Mouse (Mus musculus) adrenal gland, postnatal 36 days (tissue): ENCODE measurements at regions not wholly inside any gene's neighbourhood (a gene's known extent, or its start where the extent isn't known, plus 50 kb on each side); places are given as distances from the start of the nearest gene placed in this dataset.

Source experiments
- DNase-seq, 2 experiments: peaks; one replicate each; pipeline ENCODE4 v3.0.0; 2021; ENCODE audit warnings: mixed read lengths in 1 of 2

DNA sequence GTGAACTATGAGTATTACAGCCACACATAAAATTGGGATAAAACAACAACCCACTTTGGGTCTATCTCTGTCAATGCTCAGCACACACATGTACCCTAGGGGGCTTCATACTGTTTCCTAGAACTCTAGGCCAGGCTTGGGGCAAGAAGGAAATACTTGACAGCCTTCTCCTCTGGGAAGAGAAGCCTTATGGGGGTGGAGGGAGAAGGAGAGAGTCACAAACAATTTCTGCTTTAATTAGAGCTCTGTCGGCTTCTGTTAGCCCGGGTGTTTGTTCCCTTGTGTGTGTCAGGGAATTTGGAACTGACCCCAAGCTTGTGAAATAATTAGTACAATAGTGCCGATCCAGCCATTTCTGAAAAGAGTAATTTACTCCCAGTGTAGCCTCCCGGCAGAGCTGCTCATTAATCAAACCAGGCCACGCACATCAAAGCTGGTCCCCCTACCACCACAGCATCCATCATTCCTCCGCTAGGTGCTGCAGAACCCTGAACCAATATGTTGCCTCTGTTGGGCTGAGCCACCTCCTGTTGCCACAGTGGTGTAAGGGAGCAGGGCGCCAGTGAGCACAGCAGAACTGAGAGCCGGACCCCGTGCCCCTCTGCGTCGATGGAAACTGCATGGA lies 307.3 kb downstream of the Tmem114 start:
- DNase-seq, result peak; percentile 5 to 22

DNA sequence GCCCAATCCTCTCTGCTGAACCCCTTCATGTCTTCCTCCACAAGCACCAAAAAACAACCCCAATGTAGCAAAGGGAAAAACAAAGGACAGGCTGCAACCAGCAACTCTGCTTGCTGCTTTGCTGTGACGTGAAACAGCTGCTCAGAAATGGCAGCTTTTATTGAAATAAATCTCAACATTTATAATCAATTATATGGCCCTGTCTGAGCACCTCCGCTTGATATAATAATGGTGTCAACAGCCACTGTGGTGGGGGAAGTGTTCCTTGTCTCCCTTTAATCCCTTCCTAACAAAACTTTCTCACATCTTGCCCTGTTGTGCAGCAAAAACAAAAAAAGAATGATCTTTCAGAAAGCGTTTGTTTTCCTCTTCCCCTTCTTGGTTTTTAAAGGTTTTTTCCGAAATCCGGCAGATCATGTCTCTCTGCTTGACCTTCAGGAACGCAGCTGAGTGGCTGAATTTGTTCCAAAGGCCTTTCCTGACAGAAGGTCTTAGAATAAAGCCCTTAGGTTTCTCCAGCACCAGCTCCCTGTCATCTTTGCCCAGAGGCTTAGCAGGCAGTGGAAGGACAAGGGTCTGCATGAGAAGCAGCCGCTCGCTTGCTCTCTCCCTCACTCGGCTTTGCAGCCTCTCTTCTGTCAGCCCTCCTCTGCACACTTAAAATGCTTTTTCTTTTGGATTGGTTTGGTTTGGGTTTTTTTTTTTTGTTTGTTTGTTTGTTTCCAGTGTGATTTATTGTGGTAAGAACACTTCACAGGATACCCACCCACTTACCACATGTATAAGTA lies 313.4 kb downstream of the Tmem114 start:
- DNase-seq, result peak; percentile 9 to 19

DNA sequence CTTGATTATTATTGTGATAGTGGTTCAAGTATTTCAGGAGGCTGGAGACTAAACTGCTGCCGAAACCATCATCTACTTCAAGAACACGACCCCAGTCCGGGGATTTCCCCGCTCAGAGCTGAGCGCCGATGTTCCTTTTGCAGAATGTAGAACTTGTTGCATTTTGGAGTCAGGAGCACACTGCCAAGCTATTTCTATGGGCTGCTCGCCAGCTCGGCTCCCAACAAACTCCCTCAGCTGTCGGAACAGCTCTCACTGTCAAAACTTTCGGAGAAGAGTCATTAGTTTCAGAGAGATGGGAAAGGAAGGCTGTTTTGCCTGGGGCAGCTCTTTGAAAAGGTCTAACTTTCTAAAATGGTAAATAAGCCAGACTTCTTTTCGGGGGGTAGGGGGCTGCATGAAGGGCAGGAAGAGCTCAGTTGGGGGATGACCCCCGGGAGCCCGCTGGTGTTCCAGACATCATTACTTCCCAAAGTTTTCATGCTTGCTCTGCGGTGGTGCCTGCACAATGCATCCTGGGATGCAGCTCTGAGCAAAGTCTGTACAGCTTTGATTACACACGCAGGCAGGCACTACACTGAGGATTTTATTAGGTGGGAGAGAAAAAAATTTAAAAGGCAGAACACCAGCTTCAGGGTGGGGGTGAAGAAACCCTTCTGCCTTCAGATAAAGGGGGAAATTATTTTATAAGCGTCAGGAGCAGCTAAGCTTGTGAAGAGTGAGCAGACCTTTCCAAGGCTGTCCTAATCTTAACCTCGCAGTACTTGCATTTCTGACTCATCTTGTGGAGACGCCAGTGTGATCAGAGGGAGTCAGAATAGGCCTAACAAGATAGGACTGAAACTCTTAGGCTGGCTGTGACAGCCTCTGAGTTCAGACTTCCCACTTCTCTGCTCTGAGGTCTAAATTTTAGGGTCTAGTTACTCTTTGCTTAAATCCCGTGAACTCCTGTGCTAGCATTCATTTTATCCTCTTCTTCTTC lies 316.5 kb downstream of the Tmem114 start:
- peak; percentile 42 to 62 for DNase-seq

DNA sequence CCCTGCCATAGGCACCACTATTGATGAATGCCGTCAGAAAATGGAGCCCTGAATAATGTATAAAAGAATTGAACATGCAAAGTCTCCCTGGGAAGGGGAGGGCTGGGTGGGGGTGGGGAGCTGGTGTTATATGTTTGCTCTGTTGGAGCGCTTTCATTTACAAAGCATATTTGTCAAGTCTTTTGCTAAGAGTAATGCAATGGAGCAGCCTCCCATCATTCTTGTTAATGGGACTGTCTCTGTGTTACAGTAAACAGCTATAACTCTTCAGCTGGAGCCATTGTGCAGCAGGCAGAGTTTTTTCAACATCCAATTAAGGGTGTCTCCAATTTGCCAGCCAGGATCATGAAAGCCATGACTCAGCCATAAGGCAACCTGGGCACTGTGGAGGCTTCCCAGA lies 345.9 kb downstream of the Tmem114 start:
- no peak for DNase-seq

DNA sequence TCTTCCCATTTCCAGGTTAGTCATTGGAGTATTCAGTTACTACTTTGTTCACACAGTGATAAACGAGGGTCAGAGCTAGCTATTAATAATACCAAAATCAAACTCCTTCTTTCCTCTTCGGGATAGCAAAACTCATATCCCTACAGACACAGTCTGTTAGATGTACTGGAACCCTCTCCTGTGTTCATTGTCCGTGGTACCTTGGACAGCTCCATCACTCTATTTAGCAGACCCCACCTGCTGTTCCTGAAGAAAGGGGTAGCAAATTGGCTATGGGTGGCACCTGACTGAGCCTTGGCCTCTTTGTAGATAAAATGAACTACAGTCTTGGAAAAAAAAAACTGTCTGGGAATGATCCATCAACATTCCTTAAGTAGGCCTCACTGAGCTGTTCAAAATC lies 346.5 kb downstream of the Tmem114 start:
- peak in 1 of 2 experiments; percentile 2 for DNase-seq

DNA sequence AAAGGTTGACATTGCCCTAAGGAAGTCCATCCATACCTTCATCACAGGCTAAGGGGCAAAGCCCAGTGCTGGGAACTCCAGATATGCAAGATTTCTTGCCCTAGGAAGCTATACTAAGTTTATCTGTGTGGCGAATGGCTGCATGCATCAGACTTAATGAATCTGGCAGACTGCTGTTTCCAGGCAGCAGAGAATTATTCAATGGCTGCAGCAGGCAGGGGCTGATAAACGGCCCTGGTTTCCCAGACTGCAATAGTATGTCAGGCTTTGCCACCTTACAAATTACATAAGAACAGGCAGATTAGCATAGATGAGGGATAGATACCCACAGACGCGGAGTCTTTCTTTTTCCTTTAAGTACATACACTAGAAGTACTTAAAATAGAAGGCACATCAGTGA lies 350.2 kb downstream of the Tmem114 start:
- no peak for DNase-seq

DNA sequence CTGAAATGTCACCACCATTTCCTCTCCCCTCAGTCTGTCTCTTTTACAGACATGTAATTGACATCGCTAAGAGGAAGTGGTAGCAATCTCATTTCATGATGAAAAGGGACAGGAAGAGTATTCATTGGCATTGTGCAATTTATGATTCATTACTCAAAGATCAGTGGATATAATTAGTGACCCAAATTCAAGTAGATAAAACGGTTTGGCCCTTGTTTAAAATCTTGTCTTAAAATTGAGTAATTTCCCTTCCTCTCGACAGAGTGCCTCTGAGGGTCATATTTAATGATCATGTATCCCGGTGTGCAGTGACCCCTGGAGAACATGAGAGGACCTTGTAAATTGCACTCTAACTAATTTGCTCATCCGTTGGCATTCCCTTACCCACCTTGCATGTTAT lies 371.0 kb downstream of the Tmem114 start:
- no peak for DNase-seq

DNA sequence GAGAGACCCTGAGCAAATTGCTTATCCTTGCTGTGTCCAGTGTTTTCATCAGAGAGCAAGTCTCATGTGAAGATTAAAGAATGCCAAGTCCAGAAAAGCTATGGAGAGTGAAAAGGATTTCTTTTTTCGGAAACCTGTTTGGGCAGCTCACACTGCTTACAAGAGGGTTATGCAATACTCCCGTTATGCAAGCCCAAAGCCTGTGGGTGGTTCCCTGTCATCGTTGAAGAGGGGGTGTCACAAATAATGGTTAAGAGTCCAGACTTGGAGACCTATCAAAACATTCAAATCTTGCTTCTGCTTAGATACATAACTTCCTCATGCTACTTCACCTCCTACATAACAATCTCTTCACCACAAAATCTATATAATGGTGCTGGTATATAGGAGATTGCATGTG lies 416.0 kb downstream of the Tmem114 start:
- DNase-seq, result peak in 1 of 2 experiments; percentile 7

DNA sequence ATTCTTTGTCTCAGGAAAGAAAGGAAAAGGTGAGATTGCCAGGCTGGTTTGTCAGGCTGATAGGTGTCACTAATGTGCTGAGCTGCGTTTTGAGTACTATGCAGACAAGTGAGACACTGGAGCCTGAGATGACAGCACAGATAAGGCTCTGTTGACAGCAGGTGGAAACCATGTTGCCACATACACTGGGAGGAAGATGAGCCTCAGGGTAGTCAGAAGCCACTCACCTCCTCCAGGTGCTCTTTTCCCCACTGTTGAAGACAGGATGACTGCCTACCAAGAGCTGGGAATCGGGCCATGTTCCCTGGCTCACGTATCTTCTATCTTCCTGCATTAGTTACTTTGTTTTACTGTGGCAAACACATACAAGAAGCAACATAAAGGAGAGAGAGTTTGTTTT lies 418.3 kb downstream of the Tmem114 start:
- no peak for DNase-seq

DNA sequence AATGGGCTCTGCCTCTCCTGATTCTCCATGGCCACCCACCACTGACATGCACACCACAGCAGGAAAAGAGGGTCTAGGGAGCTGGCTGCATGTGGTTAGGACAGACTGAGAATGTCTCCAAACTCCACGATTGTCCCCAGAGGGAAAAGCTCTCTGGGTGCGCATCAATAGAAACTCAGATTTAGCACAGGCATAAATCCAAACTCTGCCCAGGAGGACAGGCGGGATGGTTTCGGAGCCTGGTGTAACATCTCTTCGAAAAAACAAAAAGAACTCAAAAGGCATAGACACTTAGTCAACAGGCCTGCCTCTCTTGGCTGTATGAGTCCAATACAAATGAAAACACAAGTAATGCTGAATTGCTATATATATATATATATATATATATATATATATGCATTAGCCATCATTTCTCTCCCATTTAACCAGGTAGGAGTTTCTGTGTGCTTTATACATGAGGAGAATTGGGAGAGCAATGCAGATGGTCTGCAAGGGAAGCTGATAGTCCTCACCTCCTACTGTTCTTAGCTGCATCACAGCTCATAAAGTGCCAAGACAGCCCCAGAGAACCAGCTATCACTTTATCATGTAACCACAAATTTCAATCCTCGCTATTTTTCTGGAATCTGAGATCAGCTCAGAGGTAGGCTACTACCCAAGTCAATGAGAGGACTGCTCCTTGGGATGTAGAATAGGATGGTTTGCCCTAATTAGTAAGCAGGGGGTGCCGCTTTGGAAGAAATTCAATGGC lies 422.4 kb downstream of the Tmem114 start:
- DNase-seq, result no peak

DNA sequence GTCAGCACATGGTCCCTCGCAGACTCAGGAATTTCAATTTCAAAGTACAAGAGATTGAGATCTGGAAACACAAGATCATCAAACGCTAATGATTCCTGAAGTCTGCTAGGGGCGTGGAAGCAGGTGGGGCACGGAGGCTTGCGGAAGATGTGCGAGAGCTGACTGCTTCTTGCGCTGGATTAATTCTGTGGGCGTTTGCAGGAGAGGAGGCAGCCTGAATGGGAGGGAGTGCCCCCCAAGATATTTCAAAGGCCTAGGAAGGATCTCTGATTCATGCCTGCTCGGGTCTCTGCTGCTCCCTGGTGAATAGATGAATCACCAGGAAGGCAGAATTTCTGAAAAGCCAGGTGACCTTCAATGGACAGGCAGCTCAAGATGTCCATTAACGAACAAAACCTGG lies 442.1 kb downstream of the Tmem114 start:
- peak; percentile 12 to 19 for DNase-seq

DNA sequence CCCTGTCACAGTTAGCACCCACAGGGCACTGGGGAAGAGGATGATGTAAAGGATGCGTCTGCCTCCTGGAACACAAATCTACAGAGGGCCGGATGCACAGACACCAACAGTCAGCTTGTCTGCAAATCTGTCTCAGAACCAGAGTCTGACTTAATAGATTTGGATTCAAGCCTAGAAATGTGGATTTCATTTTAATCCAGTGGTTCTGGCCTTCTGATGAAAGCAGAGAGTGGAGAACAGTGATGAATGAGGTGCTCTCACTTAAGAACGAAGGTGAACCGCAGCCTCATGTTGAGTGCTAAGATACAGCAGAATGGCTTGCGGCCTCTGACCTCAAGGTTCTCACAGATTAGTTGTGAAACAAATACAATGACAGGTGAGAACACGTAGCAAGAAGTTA lies 446.5 kb downstream of the Tmem114 start:
- DNase-seq, result no peak

DNA sequence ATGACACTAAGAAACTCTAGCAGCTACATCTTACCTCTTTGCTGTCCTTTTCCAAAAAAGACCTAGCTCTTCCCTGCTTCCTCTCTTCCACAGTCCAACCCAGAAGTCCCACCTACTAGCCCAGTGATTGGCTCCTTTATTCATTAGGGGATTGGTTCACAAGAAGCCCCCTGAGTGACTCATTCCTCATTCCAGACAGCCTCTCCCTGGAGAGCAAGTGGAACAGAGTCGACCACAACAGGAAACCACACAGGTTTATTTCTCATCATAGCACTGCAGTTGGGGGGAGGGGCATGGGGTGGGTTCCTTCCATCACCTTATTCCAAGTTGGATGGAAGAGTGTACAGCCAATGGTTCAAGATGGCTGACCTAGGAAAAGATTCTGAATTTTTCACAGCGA lies 473.3 kb downstream of the Tmem114 start:
- DNase-seq, result no peak

DNA sequence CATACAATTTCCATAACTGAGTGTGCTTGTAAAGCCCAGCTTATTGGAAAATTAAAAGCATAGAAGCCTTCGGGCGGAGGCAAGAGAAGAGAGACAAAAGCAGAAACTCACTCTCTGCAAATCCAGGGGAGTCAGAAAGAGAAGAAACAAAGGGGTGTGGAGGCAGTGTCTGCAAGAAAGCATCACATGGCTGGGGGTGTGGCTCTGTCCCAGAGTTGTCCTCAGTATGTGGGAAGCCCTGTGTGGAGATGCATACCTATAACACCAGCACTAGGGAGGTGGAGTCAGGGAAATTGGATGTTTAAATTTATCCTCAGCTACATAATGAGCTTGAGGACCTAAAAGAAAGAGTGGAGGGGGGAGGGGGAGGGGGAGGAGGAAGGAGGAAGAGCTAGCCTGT lies 482.6 kb downstream of the Tmem114 start:
- DNase-seq, result no peak

DNA sequence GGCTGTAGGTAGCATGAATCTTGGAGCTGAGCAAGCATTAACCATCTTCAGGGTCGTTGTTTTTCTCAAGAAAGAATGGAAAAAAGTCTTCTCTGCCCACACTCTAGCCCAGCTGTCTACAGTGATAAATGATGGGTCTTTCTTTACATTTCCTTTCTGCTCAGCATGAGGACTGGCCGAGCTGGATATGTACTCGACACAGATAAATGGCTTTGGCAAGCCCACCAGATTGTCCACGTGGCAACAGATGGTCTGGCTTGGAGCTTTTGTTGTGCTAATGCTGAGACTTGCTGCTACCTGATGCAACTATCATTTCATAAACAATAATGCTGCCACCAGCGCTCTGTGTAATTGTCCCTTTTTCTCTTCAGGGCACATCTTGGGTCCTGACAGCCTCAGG lies 487.8 kb downstream of the Tmem114 start:
- no peak for DNase-seq

DNA sequence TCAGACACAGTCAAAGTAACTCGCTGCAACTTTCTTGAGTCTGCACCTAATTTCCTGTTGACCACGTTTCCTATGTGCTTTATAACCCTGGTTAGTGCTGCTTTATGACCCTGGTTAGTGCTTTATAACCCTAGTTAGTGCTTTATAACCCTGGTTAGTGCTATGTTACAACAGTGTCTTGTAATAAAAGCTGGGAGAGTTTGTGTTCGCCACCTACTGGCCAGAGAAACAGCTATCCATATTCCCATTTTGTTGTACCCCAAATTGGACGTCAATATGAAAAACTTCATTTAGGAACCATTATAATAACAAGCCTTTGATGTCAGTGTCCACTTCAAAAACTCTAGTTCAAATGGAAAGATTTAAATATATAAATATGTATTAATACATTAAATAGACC lies 492.6 kb downstream of the Tmem114 start:
- DNase-seq, result peak in 1 of 2 experiments; percentile 9

DNA sequence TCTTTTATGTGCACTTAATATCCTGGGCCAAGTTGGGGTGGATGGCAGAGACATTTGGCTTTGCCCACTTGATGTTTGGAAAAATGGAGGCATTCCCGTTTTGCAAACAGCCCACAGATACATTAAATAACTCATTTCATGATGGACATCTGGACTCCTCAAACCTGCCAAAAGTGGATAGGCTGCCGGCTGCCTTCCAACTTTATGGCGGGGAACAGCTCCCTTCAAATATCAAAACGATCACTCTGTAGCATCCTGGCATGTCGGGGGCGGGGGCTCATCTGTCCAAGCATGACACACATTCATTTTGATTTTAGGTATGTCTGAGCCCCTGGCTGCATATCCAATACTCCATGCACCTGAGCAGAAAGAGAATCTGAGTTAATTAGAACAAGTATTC lies 493.3 kb downstream of the Tmem114 start:
- DNase-seq, result no peak

DNA sequence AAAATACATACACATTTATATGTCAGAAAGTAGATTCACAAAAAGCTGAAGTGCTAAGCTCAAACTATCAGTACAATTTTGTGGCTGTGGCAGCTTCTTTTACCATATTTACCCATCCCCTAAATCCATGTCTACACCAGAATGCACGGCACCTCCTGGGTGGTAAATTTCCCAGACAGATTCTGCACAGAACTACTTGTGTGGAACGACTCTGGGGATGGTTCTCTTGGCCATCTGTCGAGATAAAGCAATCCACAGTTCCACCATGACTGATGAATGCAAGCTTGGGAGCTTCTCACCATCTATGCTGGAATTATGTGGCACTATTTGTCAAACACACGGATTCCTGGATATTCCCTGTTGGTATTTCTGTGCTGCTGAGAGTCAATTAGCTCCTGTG lies 495.8 kb downstream of the Tmem114 start:
- DNase-seq, result no peak

DNA sequence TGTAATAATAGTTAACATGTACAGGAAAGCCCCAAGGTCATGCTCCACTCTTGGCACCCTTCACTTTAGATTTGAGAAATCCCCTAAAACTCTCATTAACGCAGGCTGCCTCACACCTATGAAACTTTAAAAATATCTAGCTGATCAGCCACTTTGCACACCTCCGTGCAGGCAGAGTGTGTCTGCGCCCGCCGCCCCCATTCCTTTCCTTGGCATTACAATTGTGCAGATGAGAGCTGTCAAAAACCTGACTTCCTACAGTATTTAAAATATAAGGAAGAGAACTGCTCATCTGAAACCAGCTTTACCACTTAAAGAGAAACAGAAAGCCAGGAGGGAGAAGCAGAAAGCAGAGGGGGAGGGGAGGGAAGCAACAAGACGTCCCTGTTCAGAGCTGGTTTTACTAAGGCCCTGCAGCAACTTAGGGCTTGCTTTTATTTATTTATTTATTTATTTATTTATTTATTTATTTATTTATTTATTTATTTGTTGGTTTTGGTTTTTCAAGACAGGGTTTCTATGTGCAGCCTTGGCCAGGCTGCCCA lies 496.5 kb downstream of the Tmem114 start:
- DNase-seq, result no peak

DNA sequence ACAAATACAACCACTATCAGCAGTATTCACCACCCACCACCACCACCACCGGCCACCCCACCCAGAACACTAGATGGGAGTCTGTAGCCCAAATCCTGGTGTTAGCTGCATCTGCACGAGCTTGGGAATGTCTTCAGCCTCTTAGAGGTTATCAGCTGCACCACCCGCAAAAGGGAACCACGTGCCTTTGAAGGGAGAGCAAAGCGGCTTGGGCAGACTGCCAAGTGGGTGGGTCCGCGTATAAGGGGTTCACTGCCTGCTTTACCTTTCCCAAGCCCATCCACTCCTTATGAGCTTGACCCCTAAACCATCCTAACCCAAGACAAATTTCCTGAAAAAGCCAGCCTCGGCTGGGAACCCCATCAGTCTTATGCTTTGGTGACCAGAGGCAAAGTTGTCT lies 497.2 kb downstream of the Tmem114 start:
- peak in 1 of 2 experiments; percentile 0 for DNase-seq

DNA sequence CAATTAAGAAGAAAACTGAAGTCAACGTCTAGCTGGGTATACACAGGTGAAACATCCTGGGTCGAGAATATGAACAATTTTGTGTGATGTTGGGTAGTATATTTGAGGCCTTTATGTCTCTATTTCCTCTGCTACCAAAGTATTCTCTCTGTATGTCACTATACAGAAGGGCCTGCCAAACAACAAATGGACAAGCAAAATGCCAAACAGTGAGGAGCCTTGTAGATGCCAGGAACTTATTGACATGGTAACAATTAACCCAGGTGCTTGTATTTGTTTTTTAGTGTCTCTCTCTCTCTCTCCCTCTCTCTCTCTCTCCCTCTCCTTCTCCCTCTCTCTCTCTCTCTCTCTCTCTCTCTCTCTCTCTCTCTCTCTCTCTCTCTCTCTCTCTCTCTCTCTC lies 529.1 kb downstream of the Tmem114 start:
- no peak for DNase-seq

DNA sequence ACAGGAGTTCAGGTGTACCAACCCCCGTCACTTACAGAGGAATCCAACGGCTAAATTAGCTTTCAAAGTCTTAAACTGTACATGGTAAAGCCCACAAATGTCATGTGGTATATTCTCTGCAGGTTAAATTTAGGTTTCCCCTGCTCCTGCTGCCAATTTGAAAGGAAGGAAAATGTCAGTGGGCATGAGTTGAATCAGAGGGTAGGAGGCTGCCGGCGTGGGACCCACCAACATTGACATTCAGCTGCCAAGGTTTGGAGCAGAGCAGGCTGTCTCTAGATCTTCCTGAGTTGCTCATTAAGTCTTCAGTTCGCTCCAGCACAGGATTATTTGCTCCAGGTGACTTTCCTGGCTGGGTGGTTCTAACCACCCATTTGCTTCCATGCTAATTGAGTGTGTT lies 532.1 kb downstream of the Tmem114 start:
- no peak for DNase-seq
